Mouse (Mus musculus) embryo, embryonic 10 days (tissue): ENCODE measurements around the gene Cald1.

Source experiments
- DNase-seq: peaks from one replicate; pipeline ENCODE4 v3.0.0-alpha.2; 2015; ENCODE audit warnings: low spot score

Cald1 gene

DNA sequence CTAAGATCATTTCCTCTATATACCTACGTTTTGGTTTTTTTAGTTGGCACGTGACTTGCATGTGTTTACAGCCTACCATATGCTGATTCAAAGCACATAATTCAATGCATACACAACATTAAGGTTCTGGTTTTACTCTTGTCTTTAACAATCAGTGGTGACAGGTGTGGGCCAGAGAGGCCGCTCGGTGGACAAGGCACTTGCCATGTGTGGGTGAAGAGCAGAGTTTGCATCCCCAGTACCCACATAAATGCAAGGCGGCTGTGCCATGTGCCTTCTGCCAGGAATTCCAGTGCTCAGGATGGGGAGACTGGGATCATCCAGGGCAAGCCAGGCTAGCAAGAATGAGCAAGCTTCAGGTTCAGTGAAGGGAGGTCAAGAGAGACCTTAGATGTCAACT is 14.8 kb downstream of the Cald1 start:
- no peak for DNase-seq

DNA sequence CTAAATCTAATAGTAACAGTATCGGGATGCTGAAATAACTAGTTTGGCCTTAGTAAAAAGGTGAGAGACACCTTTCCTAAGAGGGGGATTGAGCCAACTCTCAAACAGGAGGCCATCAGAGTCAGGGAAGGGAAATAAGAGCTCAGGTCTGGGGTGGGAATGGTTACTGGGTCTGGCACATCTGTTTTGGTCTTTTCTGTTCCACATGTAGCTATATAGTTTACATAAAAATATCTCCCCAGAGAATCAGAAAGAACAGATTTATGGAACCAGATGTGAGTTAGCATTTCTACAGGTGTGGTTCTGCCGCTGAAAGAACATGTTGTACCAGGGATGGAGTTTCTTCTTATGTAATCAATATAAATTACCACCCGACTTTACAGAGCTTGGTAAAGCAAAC is 17.1 kb downstream of the Cald1 start:
- DNase-seq = no peak

DNA sequence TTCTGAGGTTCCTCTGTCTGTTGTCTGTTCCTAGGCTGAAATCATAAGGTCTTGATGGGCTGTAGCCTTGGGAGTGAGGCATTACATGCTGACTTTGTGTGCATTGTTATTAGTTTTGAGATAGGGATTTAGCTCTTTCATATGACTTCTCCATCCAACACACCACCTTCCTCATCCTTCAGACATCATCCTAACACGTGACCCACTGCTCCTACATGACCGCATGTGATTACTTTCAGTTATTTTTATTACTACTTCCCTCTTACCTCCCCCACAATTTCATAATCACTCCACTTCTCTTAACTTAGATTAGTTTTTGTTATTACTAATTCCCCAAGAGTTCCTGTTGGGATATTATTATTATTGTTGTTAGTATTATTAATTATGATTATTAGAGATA is 21.2 kb downstream of the Cald1 start:
- DNase-seq = no peak

DNA sequence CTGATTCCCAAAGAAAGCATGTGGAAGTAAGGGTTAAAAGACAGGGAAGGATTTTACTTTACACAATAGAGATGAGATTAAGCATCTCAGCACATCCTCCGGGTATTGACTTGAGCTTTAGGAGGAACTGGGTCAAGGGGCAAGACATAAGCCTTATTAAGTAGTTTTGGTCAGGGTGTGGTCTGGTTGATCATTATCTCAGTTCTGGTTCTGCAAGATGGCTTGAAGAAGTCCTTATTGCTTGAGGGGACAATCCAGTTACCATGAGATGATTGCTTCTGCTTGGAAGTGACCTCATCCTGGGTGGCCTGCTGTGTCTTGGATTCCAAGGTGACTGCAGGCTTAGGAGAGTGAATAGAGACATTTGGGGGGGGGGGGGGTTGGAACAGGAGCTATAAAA is 21.9 kb downstream of the Cald1 start:
- peak; percentile 50 for DNase-seq

DNA sequence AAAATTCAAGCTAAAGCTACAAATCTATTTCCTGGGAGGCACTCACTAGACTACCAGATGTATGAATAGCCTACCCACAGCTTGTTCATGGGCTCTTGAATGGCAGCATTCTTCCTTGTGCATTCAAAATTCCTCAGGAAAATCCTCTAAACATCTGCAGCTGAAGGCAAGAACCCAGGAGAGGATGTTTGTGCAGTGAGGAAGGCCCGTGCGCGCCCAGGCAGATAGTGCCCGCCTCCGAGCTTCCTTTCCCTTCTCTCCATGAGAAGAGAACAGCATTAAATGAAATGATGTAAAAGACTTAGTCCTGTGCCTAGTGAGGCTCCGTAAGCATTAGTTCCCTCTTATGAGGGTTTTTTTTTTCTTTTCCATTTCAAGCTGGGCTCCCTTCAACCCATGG is 24.6 kb downstream of the Cald1 start:
- DNase-seq = no peak

DNA sequence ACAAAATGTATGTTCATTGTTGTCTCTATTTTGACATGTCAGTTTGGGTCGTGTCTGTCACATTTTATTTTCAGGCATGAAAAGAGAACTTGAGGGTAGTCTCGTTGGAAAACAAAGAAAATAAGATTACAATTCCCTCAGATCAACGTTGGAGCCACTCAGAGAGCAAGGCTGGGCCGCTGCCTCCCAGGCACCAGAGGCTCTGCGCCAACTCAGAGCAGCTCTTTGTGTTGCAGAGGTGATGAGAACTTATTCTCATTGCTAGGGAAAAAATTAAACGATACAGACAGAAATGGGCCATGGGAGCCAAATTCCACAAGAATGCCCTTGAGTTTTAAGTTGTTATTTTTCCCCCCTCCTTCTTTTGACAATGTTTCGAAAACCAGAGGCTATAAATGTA is 25.0 kb downstream of the Cald1 start:
- no peak for DNase-seq

DNA sequence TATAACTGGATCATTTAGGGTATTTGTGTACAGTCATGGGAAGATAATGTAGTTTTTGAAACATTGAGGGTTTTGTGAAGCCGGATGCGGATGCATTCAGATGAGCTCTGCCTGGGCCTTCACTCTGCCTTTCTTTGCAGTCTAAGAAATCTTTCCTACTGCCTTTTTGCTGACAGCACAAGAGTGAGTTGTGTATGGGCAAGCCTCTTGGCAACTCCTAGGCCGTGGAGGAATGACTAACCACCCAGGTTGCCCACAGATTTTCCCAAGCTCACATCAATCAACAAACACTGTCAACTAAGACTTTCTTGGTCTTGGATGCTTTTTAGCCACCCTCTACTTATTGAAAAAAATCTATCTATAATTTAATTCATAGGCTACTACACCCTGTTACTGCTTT is 26.2 kb downstream of the Cald1 start:
- DNase-seq = no peak

DNA sequence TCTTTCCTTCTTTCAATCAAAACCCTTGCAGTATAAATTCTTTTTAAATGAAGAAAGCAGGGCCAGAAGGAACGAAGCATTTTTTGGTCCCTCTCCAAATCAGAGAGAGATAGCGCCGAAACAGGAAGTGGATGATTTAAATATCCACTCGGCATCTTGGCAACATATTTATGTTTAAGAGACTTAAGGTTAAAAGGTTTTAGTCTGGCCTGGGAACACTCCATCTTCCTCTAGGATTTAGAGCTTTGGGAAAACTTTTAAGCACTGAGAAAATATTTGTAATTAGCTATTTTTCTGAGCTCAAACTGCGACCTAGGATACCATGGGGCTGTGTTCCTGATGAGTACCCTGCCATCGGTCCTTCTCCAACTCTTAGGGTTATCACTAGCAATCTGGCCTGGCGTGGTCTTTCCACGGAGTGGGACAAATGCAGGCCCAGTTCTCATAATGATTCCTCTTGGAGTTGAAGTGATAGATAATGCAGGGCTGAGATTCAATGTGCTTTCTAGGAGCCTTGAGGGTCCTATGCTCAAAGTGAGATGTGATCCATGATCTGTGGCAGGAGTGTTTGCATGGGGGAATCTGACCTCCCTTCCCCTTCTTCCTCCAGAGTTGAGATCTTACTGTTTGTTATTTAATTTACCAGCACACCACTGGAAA is 28.4 kb downstream of the Cald1 start:
- DNase-seq = no peak

DNA sequence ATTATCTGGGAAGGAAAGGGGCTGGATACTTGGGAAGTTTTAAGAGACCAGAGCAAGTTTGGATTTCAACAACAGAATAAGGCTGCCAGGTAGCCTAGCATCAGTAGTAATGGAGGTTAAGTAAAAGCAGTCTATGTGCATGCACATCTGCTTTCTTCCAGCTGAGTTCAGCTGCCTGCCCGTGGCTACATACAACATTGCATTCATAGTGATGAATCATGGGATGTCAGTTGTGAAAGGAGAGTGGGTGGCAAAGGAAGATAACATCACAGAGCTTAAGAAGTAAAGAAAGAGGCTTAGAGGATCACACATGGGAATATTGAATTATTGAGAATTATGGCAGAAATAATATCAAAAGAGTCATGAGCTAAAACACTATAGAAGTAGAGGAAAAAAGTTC is 29.8 kb downstream of the Cald1 start:
- DNase-seq = no peak

DNA sequence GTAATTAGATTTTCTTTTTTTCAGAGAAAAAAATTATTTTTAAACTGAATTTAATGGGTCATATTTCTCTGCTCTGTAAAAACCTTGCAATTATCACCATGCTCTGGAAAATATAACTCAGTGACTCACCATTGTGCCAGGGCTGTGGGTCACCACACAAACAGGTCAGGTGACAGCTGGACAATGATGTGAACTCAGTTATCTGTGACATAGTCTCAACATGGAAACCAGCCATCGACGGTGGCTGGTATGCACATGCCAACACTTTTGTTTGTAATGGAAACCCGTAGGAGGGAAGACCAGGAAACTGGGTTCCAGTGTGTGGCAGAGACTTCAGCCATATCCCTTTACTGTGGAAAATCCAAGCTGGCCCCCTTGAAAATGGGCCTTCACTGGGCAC is 35.5 kb downstream of the Cald1 start:
- no peak for DNase-seq

DNA sequence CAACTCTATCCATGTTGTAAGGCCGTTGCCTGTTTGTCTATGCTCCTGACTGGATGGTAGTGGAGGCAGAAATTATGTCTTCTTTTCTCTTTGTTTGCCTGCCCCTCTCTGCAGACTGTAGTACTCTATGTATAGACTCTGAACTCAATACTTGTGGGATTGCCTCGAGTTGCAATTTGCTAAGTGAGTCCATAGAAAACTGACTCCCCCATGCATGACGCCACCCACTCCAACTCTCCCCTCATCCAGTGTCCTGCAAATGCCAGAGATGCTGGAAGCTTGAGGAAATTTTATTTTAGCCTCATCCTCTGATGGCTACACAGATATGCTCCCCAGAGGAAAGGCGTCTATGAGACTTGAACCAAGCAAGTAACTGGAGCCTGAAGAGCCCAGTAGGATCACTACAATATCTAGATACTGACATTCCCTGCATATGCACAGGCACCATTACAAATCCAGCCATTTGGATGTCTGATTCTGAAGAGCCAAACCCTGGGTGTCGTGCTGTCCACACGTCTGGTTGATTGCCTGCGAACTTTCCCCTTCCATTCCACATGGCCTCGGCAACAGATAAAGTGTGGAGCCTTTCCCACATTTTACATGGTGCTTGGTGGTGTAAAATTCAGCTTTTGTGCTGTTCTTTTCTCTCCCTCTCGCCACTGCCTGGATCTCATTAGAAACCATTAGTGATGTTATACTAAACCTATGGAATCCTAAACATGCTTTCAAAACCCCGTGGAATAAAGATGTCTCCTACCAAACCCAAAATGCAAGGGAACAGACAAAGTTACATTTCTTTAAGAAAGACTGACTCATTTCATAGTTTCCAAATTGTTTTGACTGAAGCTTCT is 39.5 kb downstream of the Cald1 start:
- peak; percentile 47 for DNase-seq

DNA sequence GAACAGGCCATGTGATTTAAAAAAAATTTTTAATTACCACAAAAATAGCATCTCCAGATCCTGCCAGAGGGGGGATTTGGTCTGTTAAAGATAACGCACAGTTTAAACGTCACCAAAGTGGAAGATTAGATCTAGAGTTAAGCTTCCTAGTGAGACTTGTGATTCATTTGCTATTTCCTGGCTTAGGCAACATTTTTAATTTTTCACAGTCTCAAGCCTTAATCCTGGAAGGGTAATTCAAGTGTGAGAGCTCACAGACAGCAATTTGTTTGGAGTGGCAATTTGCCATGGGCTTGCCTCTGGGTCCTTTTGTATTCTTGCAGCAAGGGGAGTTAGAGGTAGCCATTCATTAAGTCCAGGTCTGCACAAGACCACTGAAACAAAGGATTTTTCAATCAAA is 40.4 kb downstream of the Cald1 start:
- no peak for DNase-seq

DNA sequence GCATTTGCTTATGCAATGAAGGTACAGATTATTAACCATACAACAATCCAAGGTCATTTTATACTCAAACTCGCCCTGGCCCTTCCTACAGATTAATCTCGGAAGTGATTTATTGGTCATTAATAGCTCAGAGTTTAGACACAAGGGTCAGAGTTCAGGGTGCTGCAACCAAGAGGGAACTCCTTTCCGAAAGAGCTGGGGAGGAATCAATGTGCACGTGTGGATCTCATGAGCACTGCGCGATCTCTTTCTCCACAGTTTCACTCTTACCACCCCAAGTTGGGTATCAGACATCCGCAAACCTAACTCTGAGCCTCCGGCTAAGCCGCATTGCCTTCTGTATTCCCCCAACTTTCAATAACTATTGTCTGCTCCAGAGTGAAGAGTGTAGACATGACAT is 41.9 kb downstream of the Cald1 start:
- DNase-seq = peak; percentile 36

DNA sequence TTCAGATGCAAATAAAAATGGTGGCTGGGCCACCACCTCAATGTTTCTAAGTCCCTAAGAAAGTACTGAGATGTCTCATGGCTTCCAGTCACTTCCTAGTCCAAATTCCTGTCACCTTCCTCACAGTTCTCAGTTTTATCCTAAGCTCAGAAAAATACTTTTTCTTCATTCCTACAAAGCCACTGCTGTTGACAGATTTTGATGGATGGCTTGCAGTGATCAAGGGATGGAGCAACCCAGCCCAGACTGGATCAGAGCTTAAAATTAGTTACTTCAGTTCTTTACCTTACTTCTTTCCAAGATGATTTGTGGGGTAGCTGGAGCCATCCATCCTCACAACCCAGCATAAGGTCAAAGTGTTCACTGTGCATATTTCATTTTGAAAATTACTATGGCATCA is 42.8 kb downstream of the Cald1 start:
- DNase-seq = no peak

DNA sequence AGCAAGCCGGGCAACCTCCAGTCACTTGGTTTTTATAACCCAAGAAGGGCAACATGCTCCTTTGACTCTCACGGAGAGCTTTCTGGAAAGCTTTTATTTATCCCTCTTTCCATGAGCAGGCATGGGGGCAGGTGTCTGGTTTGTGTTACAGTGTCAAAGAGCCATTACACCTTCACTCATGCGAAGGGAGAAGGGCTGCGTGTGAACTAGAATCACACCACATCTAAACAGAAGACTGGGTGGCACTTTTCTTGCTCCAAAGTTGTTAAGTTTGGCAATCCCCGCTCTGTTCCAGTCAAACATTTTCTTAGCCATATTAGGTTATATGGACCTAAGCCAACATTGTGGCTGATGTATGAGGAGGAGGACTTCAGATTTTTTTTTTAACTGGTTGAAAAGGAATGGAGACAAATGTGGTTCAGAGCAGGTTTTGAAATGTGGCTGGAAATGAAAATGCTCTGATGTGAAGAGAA is 43.8 kb downstream of the Cald1 start:
- no peak for DNase-seq

DNA sequence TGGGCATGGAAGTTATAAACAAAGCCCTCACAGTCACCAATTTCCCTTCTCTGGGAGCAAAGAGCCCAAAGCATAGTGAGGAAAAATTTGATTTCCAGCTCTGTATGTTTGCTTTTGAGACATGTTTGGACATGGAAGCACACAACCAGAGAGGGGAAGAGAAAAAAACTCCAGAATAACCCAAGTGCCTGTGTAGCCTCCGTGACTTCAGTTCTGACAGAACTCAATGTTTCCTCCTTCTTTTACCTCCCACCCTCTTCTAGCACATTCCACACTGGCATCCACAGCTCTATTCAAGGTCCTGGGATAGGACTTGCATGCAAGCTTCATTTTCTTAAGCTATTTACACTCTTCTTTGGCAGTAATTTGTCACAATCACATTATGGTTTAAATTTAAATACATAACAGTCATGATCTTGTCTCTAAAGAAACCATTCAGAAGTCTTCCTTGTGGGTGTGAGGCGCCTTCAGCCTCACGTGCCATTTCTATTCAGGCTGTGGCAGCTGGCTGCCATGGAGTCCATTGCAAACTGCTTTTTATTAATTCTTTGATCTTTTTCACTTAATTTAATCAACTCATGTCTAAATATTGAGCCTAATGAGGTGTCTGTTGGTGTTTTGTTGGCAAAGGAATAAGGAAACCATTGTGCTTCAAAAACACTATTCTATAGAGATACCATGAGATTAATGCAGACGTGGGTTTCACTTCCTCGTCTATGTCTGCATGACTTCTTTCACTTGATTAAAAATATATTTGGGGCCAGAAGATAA is 49.9 kb downstream of the Cald1 start:
- DNase-seq = no peak

DNA sequence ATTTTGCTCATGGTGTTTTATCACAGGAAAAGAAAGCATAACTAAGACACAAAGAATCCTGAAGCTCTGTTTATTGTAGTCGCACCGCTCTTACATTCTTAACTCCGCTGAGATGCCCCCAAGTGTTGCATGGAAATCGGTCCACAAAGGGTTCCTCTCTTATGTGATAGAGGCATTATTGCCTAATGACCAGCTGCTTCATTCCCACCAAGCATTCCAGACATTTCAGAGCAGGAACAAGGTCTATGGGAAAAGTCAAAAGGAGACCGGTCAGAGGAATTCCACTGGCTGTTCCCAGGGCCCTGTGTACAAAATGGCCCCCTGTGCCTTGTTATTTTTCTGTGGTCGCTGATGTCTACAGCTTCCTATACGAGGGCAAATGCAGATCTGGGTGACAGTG is 53.0 kb downstream of the Cald1 start:
- no peak for DNase-seq

DNA sequence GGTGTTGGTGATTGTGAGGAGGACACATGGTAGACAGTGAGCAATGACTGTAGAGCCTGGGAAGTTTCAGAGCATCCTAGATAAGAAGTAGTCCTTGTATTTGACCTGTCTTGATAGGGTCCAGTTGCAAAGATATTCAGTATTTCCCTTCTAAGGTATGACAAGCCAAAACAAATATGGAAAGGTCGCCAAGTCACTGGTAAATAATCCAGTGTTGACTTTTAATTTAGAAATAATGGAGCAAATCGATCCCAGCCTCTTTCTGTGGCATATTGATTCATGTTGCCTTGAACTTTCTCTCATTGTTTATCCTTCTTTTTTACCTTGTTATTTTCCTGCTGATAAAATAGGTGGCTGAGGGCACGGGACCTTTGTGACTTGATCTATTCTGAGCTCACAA is 57.4 kb downstream of the Cald1 start:
- no peak for DNase-seq

DNA sequence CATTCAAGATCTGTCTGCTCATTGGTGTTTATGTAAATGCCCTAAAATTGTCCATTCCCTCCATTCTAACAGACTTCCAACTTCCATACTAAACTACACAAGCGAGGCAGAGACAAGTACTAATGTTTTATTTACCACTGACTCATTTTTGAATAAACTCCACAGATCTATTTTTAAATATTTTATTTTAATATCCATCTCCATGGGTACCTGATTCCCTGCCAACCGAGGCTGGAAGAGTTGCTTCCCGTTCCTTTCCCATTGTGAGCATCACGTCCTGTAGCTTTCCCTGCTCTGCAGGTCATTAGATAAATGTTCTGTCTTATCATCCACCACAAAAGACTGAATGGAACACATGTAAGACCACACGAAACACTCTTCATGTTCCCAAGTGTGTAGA is 60.5 kb downstream of the Cald1 start:
- DNase-seq = no peak

DNA sequence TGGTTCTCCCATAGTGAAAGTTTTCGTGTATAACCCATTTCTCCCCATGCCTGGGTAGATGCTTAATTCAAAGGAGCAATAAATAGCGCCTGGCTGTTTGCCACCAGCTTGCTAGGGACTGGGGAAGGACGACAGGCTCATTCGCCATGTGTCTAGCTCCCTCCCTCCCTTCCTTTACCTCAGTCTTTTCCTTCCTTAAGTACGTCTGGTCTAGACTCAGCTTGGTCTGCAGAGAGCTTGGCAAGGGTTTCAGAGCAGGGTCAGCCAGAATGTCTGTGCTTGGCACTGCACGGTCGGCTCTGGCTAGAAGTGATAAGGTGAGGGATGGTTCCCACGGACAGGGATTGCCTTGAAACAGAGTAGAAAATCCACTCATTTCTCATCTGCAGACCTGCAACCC is 62.4 kb downstream of the Cald1 start:
- DNase-seq = no peak

DNA sequence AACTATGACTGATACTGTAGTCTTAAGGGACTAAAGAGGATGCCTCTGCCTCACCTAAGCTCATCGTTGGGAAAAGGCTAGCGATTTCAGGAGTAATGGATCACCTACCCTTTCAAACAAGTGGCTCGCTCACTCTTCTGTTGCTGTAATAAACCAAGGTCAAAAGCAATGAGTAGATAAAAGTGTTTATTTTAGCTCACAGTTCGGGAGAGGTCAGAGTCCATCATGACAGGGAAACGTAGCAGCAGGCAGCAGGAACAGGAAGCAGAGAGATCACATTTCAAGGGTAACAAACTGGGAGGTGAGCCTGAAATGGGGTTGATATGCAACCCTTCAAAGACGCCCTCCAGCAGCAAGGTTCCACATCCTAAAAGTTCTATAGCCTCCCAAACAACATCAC is 64.3 kb downstream of the Cald1 start:
- no peak for DNase-seq

DNA sequence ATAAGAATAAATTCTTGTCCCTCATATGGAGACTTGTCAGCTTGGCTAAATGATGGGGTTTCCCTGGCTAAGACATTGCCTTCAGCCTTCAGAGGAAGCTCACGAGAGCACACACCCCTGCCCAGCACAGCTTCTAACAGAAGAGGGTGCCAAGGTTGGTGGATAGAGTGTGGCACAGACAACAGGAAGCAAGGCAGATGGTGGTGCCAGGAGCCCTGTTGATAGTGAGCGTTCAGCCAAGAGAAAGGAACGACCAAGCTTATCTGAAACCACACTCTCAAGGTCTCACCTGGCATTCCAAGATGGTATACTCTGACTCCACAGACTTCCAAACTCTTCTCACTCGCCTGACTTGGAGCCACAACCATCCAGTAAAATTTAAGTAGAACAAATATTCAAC is 66.0 kb downstream of the Cald1 start:
- no peak for DNase-seq

DNA sequence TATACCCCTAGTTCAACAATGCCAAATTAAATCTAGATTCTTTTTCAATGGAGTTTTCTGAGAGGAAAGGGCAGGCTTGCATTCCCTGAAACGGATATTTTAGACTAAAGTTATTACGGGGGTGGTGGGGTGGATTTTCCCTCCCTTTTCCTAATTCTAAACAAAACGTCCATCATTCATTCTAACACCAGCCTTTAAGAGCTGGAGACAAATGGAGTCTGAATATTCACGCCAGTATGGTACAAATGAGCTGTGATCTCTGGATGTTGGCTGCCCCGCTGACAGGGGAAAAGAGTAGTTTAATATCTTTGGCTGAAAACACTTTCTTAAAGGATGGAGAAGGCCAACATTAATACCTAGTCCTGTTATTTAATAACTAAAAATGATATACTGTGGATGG is 66.4 kb downstream of the Cald1 start:
- no peak for DNase-seq
